ENCODE assay signal across 29 mouse cellular contexts in genomic region chr11:103309956-103310574, GRCm38 (mm10). TPM values are rescaled to one million over a fixed set of nuclear protein-coding genes. Genes with fewer than 3 reads are reported as not detected.
A peak's percentile ranks its signal among the peaks of the same experiment; 100 is the strongest.
DNase-seq lines count a peak whose midpoint lies in the region; ATAC-seq and TF ChIP-seq lines count a peak whose summit lies in the region.
"Had no signal": no experiment of that assay in that cellular context is flagged by ENCODE, and none has a peak within 500 bp of the region (broad histone marks: within the 10 kb centered on the region; RNA-seq: fewer than 3 reads in every experiment).

No protein-coding gene starts in this region.

- H3K27ac ChIP-seq in midbrain, embryonic 11.5 days (ENCODE audit: low read depth, low read length): no peak overlapping the region
- H3K27ac ChIP-seq in midbrain, embryonic 16.5 days (ENCODE audit: low read length): no peak overlapping the region
- H3K27ac ChIP-seq in left cerebral cortex, adult 2 months: no peak overlapping the region
- H3K27ac ChIP-seq: forebrain, embryonic 13.5 days; heart, adult 2 months; hindbrain, embryonic 10.5 days; kidney, embryonic 15.5 days; limb, embryonic 13.5 days; midbrain, embryonic 10.5 days; neural tube, embryonic 13.5 days; stomach, embryonic 15.5 days had no signal

- no peaks in the 10 kb centered on the region for H3K27me3 ChIP-seq in midbrain, embryonic 11.5 days (ENCODE audit: control insufficient read depth, insufficient read depth, low read length)
- no peaks in the 10 kb centered on the region for H3K27me3 ChIP-seq in midbrain, embryonic 16.5 days (ENCODE audit: control insufficient read depth, insufficient read depth, low read depth, low read length)
- peaks cover 60% of the 10 kb centered on the region for H3K27me3 ChIP-seq in megakaryocyte, embryonic 14.5 days (replicated peaks)
- H3K27me3 ChIP-seq: heart, embryonic 12.5 days; kidney, embryonic 15.5 days; limb, embryonic 13.5 days; Patski; stomach, embryonic 15.5 days had no signal

- TF ChIP-seq CTCF in left cerebral cortex, adult 2 months (IDR thresholded peaks at IDR 0.05): no peak

- H3K4me3 ChIP-seq in midbrain, embryonic 11.5 days (ENCODE audit: low read depth, low read length): no peak overlapping the region
- no peak overlapping the region for H3K4me3 ChIP-seq in midbrain, embryonic 16.5 days (ENCODE audit: low read depth, low read length)
- H3K4me3 ChIP-seq in megakaryocyte, embryonic 14.5 days (replicated peaks): peak overlapping the region; percentile 47
- no peak overlapping the region for H3K4me3 ChIP-seq in left cerebral cortex, adult 2 months
- H3K4me3 ChIP-seq: forebrain, embryonic 13.5 days; heart, adult 2 months; heart, embryonic 12.5 days; hindbrain, embryonic 10.5 days; kidney, embryonic 15.5 days; limb, embryonic 13.5 days; midbrain, embryonic 10.5 days; neural tube, embryonic 13.5 days; stomach, embryonic 15.5 days had no signal

- 80% methylated on average over 10 of the region's 10 CpGs for WGBS in midbrain, embryonic 11.5 days
- WGBS in midbrain, embryonic 16.5 days: 82% methylated on average over 10 of the region's 10 CpGs

- no peak overlapping the region for H3K4me2 ChIP-seq in midbrain, embryonic 11.5 days
- H3K4me2 ChIP-seq in midbrain, embryonic 16.5 days (ENCODE audit: low read length): no peak overlapping the region
- H3K4me2 ChIP-seq: forebrain, embryonic 13.5 days; heart, embryonic 12.5 days; kidney, embryonic 15.5 days; limb, embryonic 13.5 days; liver, embryonic 11.5 days; neural tube, embryonic 13.5 days; stomach, embryonic 15.5 days had no signal

- H3K9ac ChIP-seq in midbrain, embryonic 11.5 days (ENCODE audit: low read length): no peak overlapping the region
- no peak overlapping the region for H3K9ac ChIP-seq in midbrain, embryonic 16.5 days (ENCODE audit: low read depth, low read length)
- H3K9ac ChIP-seq: forebrain, embryonic 13.5 days; heart, embryonic 12.5 days; kidney, embryonic 15.5 days; limb, embryonic 13.5 days; neural tube, embryonic 13.5 days; stomach, embryonic 15.5 days had no signal

- no peak for ATAC-seq in midbrain, embryonic 11.5 days (ENCODE audit: low FRiP score)
- ATAC-seq in midbrain, embryonic 16.5 days: no peak
- peak; percentile 62 for ATAC-seq in common myeloid progenitor, adult 5-6 weeks (replicated peaks; ENCODE audit: low read depth, poor library complexity, severe bottlenecking)
- ATAC-seq: forebrain, embryonic 13.5 days; hindbrain, embryonic 16.5 days; Patski had no signal

- no peaks in the 10 kb centered on the region for H3K9me3 ChIP-seq in midbrain, embryonic 11.5 days (ENCODE audit: control insufficient read depth, low read length)
- no peaks in the 10 kb centered on the region for H3K9me3 ChIP-seq in midbrain, embryonic 16.5 days (replicated peaks; ENCODE audit: control insufficient read depth, low read length, poor library complexity, severe bottlenecking)
- no peaks in the 10 kb centered on the region for H3K9me3 ChIP-seq in megakaryocyte, embryonic 14.5 days
- H3K9me3 ChIP-seq: forebrain, embryonic 13.5 days; G1E; heart, embryonic 12.5 days; hindbrain, embryonic 10.5 days; kidney, embryonic 15.5 days; limb, embryonic 13.5 days; midbrain, embryonic 10.5 days; neural tube, embryonic 13.5 days; stomach, embryonic 15.5 days had no signal

- no peaks in the 10 kb centered on the region for H3K36me3 ChIP-seq in midbrain, embryonic 11.5 days (ENCODE audit: control insufficient read depth, insufficient read depth, low read length)
- H3K36me3 ChIP-seq in midbrain, embryonic 16.5 days (ENCODE audit: control insufficient read depth, insufficient read depth, low read length): no peaks in the 10 kb centered on the region
- no peaks in the 10 kb centered on the region for H3K36me3 ChIP-seq in megakaryocyte, embryonic 14.5 days (replicated peaks; ENCODE audit: low read length)
- H3K36me3 ChIP-seq: G1E; heart, embryonic 12.5 days; hindbrain, embryonic 10.5 days; kidney, embryonic 15.5 days; limb, embryonic 13.5 days; midbrain, embryonic 10.5 days; neural tube, embryonic 13.5 days; stomach, embryonic 15.5 days had no signal

- peak; percentile 75 for DNase-seq in midbrain, embryonic 11.5 days (ENCODE audit: low spot score, missing footprints)
- DNase-seq in Muller cell, postnatal 12 days (ENCODE audit: inconsistent ontology term): no peak
- DNase-seq in left cerebral cortex, postnatal 10 days (ENCODE audit: extremely low spot score in 1 of 2, low spot score in 2 of 2): no peak
- DNase-seq in left cerebral cortex, adult 2 months (ENCODE audit: extremely low spot score in 1 of 2, low spot score in 2 of 2): no peak
- DNase-seq: adrenal gland, postnatal 25 days; cerebellum, adult 2 months; cerebellum, postnatal 14 days; gastrocnemius, postnatal 25 days; heart, adult 2 months; heart, postnatal 10 days; kidney, adult 18-20 months; kidney, postnatal 25 days; lung, postnatal 36 days; right cerebral cortex, postnatal 4 days had no signal

- intact Hi-C loops in left cerebral cortex, postnatal 10 days (cut with DNase I): no loop called here
- intact Hi-C loops in left cerebral cortex, adult 2 months (cut with DNase I): loop anchor here (5.0 kb wide), 1 partner anchor 43 kb away; the partner anchor contains the start of gene Map3k14

- peaks cover 3% of the 10 kb centered on the region; the same call in 1 of the 2 replicates for H3K4me1 ChIP-seq in midbrain, embryonic 11.5 days (ENCODE audit: control insufficient read depth, insufficient read depth, low read length)
- peaks cover 5% of the 10 kb centered on the region for H3K4me1 ChIP-seq in midbrain, embryonic 16.5 days (ENCODE audit: control insufficient read depth, insufficient read depth, low read length)
- H3K4me1 ChIP-seq in megakaryocyte, embryonic 14.5 days: peaks cover 20% of the 10 kb centered on the region

RNA-seq across cellular contexts. Expression of gene Map3k14, which starts 42.8 kb away (rescaled TPM):
- polyA plus RNA-seq in midbrain, embryonic 11.5 days (2014; fragmentation: Nextera tagmentation; extraction: Ambion mirVana): 2.3 and 3.3 TPM in 2 replicates
- 4.4 TPM in 2 replicates for polyA plus RNA-seq in midbrain, embryonic 16.5 days (2015; fragmentation: Nextera tagmentation; extraction: Ambion mirVana)
- total RNA-seq in common myeloid progenitor, adult 5-6 weeks (2017): 3.7 and 18.4 TPM in 2 replicates
- 1.0 and 2.3 TPM in 2 replicates for polyA plus RNA-seq in megakaryocyte, embryonic 14.5 days (2012; ENCODE audit: insufficient read depth, low replicate concordance)
- total RNA-seq in left cerebral cortex, postnatal 10 days (2021): 1 to 10 TPM; 2.9 to 3.5 TPM
- total RNA-seq in left cerebral cortex, adult 2 months (2021): 1 to 10 TPM; 4.4 to 4.9 TPM

RNA-seq across cellular contexts. Expression of gene Arhgap27, which starts 53.4 kb away (rescaled TPM):
- polyA plus RNA-seq in midbrain, embryonic 11.5 days (2014; fragmentation: Nextera tagmentation; extraction: Ambion mirVana): 2.4 and 2.8 TPM in 2 replicates
- polyA plus RNA-seq in midbrain, embryonic 16.5 days (2015; fragmentation: Nextera tagmentation; extraction: Ambion mirVana): 3.8 and 4.4 TPM in 2 replicates
- total RNA-seq in common myeloid progenitor, adult 5-6 weeks (2017): 8.2 and 13.7 TPM in 2 replicates
- 4.9 TPM in 1 of 2 replicates, not detected in the other for polyA plus RNA-seq in megakaryocyte, embryonic 14.5 days (2012; ENCODE audit: insufficient read depth, low replicate concordance)
- total RNA-seq in left cerebral cortex, postnatal 10 days (2021): 1 to 10 TPM; 7.6 to 8.6 TPM
- 10 to 100 TPM; 10.8 to 14.0 TPM for total RNA-seq in left cerebral cortex, adult 2 months (2021)
